Mouse (Mus musculus) bone marrow, adult 2 months (tissue): Measurements from ENCODE around the gene Arhgap23.

Experiments used
- CTCF ChIP-seq: fragments of 200-500 bp; IDR thresholded peaks from 2 replicates; pipeline ENCODE4 v1.5.1; 2011; ENCODE audit warnings: low read length, control low read depth; ENCODE audit not compliant: control insufficient read depth, insufficient read depth
- POLR2A ChIP-seq: fragments of 200-500 bp; IDR thresholded peaks from 2 replicates; pipeline ENCODE4 v1.6.1; 2011; ENCODE audit warnings: low read depth, mild to moderate bottlenecking, control low read depth, low read length, borderline replicate concordance; ENCODE audit not compliant: control insufficient read depth

DNA sequence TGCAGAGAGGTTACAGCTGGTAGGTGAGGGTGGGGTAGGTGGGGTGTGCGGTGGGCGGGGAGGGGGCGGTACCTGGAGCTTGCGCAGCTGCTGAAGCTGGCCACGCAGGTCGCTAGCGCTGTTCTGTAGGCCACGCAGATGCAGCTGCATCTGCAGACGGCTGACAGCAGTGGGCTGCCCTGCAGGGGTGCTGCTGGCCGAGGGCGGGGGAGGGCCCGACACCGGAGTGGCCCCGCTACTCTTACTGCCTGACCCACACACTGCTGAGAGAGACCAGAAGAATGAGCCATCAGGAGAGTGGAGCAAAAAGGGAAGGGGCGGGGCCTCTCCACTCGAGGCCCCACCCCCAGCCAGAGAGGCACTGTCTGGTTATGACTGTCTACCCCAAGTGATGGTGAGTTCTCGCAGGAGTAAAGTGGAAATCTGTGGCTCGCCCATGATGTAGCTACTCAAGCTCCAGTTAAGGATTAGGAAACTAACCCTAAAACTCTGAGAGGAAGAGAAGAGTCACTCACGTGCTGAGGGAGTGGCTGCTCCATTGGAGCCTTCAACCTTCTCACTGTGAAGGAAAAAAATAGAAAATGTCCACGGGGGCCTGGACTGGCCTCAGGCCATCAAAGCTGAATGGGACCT lies 117.7 kb downstream of the Arhgap23 start:
- TF ChIP-seq CTCF (no peak), POLR2A (no peak)
